Mouse (Mus musculus): Measurements from ENCODE around the gene Pglyrp4. TPM values are rescaled to one million over a fixed set of nuclear protein-coding genes. Genes with fewer than 3 reads are reported as not detected.

The Pglyrp4 gene
- polyA plus RNA-seq, 1 experiment from 2014 or later, result not detected

Other genes with a start within 250 kb of the Pglyrp4 start
- gene Snapin, start 235.9 kb upstream of the Pglyrp4 start, polyA plus RNA-seq (2016; fragmentation: Nextera tagmentation; extraction: Ambion mirVana), result 66.2 and 71.3 TPM in 2 replicates
- 210 and 213 TPM in 2 replicates for gene Chtop, start 217.4 kb upstream of the Pglyrp4 start, polyA plus RNA-seq (2016; fragmentation: Nextera tagmentation; extraction: Ambion mirVana)
- gene S100a1, start 212.5 kb upstream of the Pglyrp4 start, polyA plus RNA-seq (2016; fragmentation: Nextera tagmentation; extraction: Ambion mirVana), result 7.3 and 8.3 TPM in 2 replicates
- 19.8 and 20.1 TPM in 2 replicates for gene S100a13, start 212.5 kb upstream of the Pglyrp4 start, polyA plus RNA-seq (2016; fragmentation: Nextera tagmentation; extraction: Ambion mirVana)
- 0.20 and 1.0 TPM in 2 replicates for gene S100a14, start 200.1 kb upstream of the Pglyrp4 start, polyA plus RNA-seq (2016; fragmentation: Nextera tagmentation; extraction: Ambion mirVana)
- gene S100a16, start 189.7 kb upstream of the Pglyrp4 start, polyA plus RNA-seq (2016; fragmentation: Nextera tagmentation; extraction: Ambion mirVana), result 39.6 and 43.7 TPM in 2 replicates
- 0.06 and 0.16 TPM in 2 replicates for gene S100a3, start 166.3 kb upstream of the Pglyrp4 start, polyA plus RNA-seq (2016; fragmentation: Nextera tagmentation; extraction: Ambion mirVana)
- gene S100a2, start 136.7 kb upstream of the Pglyrp4 start, polyA plus RNA-seq (2016; fragmentation: Nextera tagmentation; extraction: Ambion mirVana), result not detected in 2 replicates
- not detected in 2 replicates for gene Gm42674, start 125.0 kb upstream of the Pglyrp4 start, polyA plus RNA-seq (2016; fragmentation: Nextera tagmentation; extraction: Ambion mirVana)
- gene S100a4, start 123.1 kb upstream of the Pglyrp4 start, polyA plus RNA-seq (2016; fragmentation: Nextera tagmentation; extraction: Ambion mirVana), result 3.5 and 4.7 TPM in 2 replicates
- not detected in 2 replicates for gene S100a5, start 118.4 kb upstream of the Pglyrp4 start, polyA plus RNA-seq (2016; fragmentation: Nextera tagmentation; extraction: Ambion mirVana)
- gene S100a6, start 114.0 kb upstream of the Pglyrp4 start, polyA plus RNA-seq (2016; fragmentation: Nextera tagmentation; extraction: Ambion mirVana), result 25.4 and 30.1 TPM in 2 replicates
- gene S100a7a, start 72.9 kb upstream of the Pglyrp4 start, polyA plus RNA-seq (2016; fragmentation: Nextera tagmentation; extraction: Ambion mirVana), result 0.17 TPM in 1 of 2 replicates, not detected in the other
- 7.1 and 7.3 TPM in 2 replicates for gene S100a8, start 57.9 kb upstream of the Pglyrp4 start, polyA plus RNA-seq (2016; fragmentation: Nextera tagmentation; extraction: Ambion mirVana)
- 3.3 and 3.8 TPM in 2 replicates for gene S100a9, start 31.2 kb upstream of the Pglyrp4 start, polyA plus RNA-seq (2016; fragmentation: Nextera tagmentation; extraction: Ambion mirVana)
- gene Gm5849, start 51.0 kb downstream of the Pglyrp4 start, polyA plus RNA-seq (2016; fragmentation: Nextera tagmentation; extraction: Ambion mirVana), result not detected in 2 replicates